Comparison of ENCODE assay signal across 8 mouse cellular contexts in genomic region chr2:71055300-71056114, GRCm38 (mm10). TPM values are rescaled to one million over a fixed set of nuclear protein-coding genes. Genes with fewer than 3 reads are reported as not detected.
DNase-seq lines count a peak whose midpoint lies in the region; ATAC-seq and TF ChIP-seq lines count a peak whose summit lies in the region.

Dcaf17 (plus strand) TSS chr2:71055328.
Mettl8 (minus strand) TSS chr2:71055583.

- dilution Hi-C loops in CH12.LX (cut with MboI; ENCODE audit: extremely low pct_ligation_motif_present, extremely low pct_unique_long_range_greater_than_20kb, low sequenced_read_pairs) = no loop called here

- peak in 1 of 2 experiments; percentile 60; a peak in 2 of 4 replicates for TF ChIP-seq CTCF in CH12.LX (conservative IDR thresholded peaks at IDR 0.05 in 1 of 2, IDR thresholded peaks at IDR 0.05 in 1 of 2; ENCODE audit: low read depth in 2 of 2, low read length in 2 of 2)

- H3K9me3 ChIP-seq in CH12.LX (replicated peaks; ENCODE audit: low read length) = peaks cover 5% of the 10 kb centered on the region
- H3K9me3 ChIP-seq in forebrain, embryonic 11.5 days (ENCODE audit: control insufficient read depth, low read length) = no peaks in the 10 kb centered on the region
- no peaks in the 10 kb centered on the region for H3K9me3 ChIP-seq in heart, embryonic 16.5 days (replicated peaks; ENCODE audit: control insufficient read depth, low read length)
- no peaks in the 10 kb centered on the region for H3K9me3 ChIP-seq in liver, embryonic 15.5 days (replicated peaks)
- H3K9me3 ChIP-seq in neural tube, embryonic 12.5 days = no peaks in the 10 kb centered on the region

- H3K27me3 ChIP-seq in CH12.LX (replicated peaks) = no peaks in the 10 kb centered on the region
- no peaks in the 10 kb centered on the region for H3K27me3 ChIP-seq in forebrain, embryonic 11.5 days (ENCODE audit: control insufficient read depth, insufficient read depth, low read length)
- H3K27me3 ChIP-seq in heart, embryonic 16.5 days (ENCODE audit: control insufficient read depth, insufficient read depth, low read length) = no peaks in the 10 kb centered on the region
- H3K27me3 ChIP-seq in liver, embryonic 15.5 days = no peaks in the 10 kb centered on the region
- no peaks in the 10 kb centered on the region for H3K27me3 ChIP-seq in neural tube, embryonic 12.5 days (replicated peaks)

- H3K4me3 ChIP-seq in CH12.LX (replicated peaks in 1 of 3; ENCODE audit: low read depth in 2 of 3, low read length in 2 of 3, poor library complexity in 1 of 3) = peak within 1 kb of the TSS; percentile 70 to 96 (median 79)
- H3K4me3 ChIP-seq in forebrain, embryonic 11.5 days (ENCODE audit: low read depth, low read length) = peak within 1 kb of the TSS; percentile 76
- H3K4me3 ChIP-seq in heart, embryonic 16.5 days (ENCODE audit: low read length) = peak within 1 kb of the TSS; percentile 74
- H3K4me3 ChIP-seq in liver, embryonic 15.5 days (replicated peaks) = peak within 1 kb of the TSS; percentile 82
- peak within 1 kb of the TSS; percentile 77 for H3K4me3 ChIP-seq in neural tube, embryonic 12.5 days

- peaks cover 9 to 23% of the 10 kb centered on the region in 2 experiments for H3K4me1 ChIP-seq in CH12.LX (ENCODE audit: control insufficient read depth in 1 of 2, insufficient read depth in 2 of 2)
- 0 out of 2 replicates have a peak, but pooled peaks cover 4% of the 10 kb centered on the region for H3K4me1 ChIP-seq in forebrain, embryonic 11.5 days (replicated peaks; ENCODE audit: control insufficient read depth, insufficient read depth, low read length)
- H3K4me1 ChIP-seq in heart, embryonic 16.5 days (ENCODE audit: control insufficient read depth, insufficient read depth, low read length) = peaks cover 8% of the 10 kb centered on the region
- H3K4me1 ChIP-seq in liver, embryonic 15.5 days (replicated peaks) = peaks cover 24% of the 10 kb centered on the region
- H3K4me1 ChIP-seq in neural tube, embryonic 12.5 days = peaks cover 11% of the 10 kb centered on the region

- peaks cover 10 to 25% of the 10 kb centered on the region in 2 experiments for H3K36me3 ChIP-seq in CH12.LX (replicated peaks in 1 of 2; ENCODE audit: control insufficient read depth in 1 of 2, insufficient read depth in 1 of 2, low read length in 1 of 2)
- no peaks in the 10 kb centered on the region for H3K36me3 ChIP-seq in forebrain, embryonic 11.5 days (ENCODE audit: control insufficient read depth, insufficient read depth, low read length)
- peaks cover 6% of the 10 kb centered on the region for H3K36me3 ChIP-seq in heart, embryonic 16.5 days (ENCODE audit: control insufficient read depth, insufficient read depth)
- H3K36me3 ChIP-seq in liver, embryonic 15.5 days (replicated peaks) = peaks cover 10% of the 10 kb centered on the region; the same call in 1 of the 2 replicates
- H3K36me3 ChIP-seq in neural tube, embryonic 12.5 days = peaks cover 12% of the 10 kb centered on the region

- in situ Hi-C loops in CH12.LX (cut with MboI; ENCODE audit: low pct_ligation_motif_present, low pct_unique_long_range_greater_than_20kb, low sequenced_read_pairs) = no loop called here

- peak; percentile 40 for TF ChIP-seq RAD21 in CH12.LX (IDR thresholded peaks at IDR 0.05; ENCODE audit: low read depth, low read length)

- H3K27ac ChIP-seq in CH12.LX (ENCODE audit: insufficient read depth, low read depth) = peak within 1 kb of the TSS; percentile 77
- H3K27ac ChIP-seq in forebrain, embryonic 11.5 days (ENCODE audit: low read depth, low read length) = peak within 1 kb of the TSS; percentile 89
- peak within 1 kb of the TSS; percentile 91 for H3K27ac ChIP-seq in heart, embryonic 16.5 days (ENCODE audit: low read length)
- H3K27ac ChIP-seq in liver, embryonic 15.5 days (replicated peaks) = peak within 1 kb of the TSS; percentile 91
- peak within 1 kb of the TSS; percentile 92 for H3K27ac ChIP-seq in neural tube, embryonic 12.5 days

- DNase-seq in CH12.LX (ENCODE audit: extremely low read depth) = peak; percentile 97
- DNase-seq in c-Kit-positive CD71-positive TER-119-negative erythroid progenitor cells, embryonic 14.5 days (ENCODE audit: low read depth) = peak; percentile 98
- peak; percentile 96 for DNase-seq in forebrain, embryonic 11.5 days (ENCODE audit: low spot score)
- DNase-seq in kidney, postnatal 36 days = peak; percentile 95 to 98
- peak; percentile 96 for DNase-seq in telencephalon, adult 2 months (ENCODE audit: low read depth, low spot score)

- ATAC-seq in forebrain, embryonic 11.5 days (replicated peaks; ENCODE audit: low FRiP score) = peak; percentile 99
- ATAC-seq in heart, embryonic 16.5 days (replicated peaks; ENCODE audit: extremely low read depth, insufficient read depth, low FRiP score) = peak; percentile 98
- peak; percentile 97 for ATAC-seq in liver, embryonic 15.5 days (ENCODE audit: insufficient read depth)
- ATAC-seq in neural tube, embryonic 12.5 days (ENCODE audit: low FRiP score, low read depth) = peak; percentile 98

- H3K4me2 ChIP-seq in CH12.LX (ENCODE audit: insufficient read depth, low read depth, poor library complexity, severe bottlenecking) = peak within 1 kb of the TSS; percentile 88
- peak within 1 kb of the TSS; percentile 48 for H3K4me2 ChIP-seq in forebrain, embryonic 11.5 days (ENCODE audit: low read depth, low read length, severe bottlenecking)
- peak within 1 kb of the TSS; percentile 86 for H3K4me2 ChIP-seq in heart, embryonic 16.5 days (ENCODE audit: low read depth, low read length)
- H3K4me2 ChIP-seq in liver, embryonic 15.5 days = peak within 1 kb of the TSS; percentile 95
- H3K4me2 ChIP-seq in neural tube, embryonic 12.5 days (replicated peaks) = peak within 1 kb of the TSS; percentile 66

- TF ChIP-seq EP300 in CH12.LX (IDR thresholded peaks at IDR 0.05; ENCODE audit: low read length) = peak; percentile 4; the same call in 1 of the 2 replicates

- WGBS in forebrain, embryonic 11.5 days = under 1% methylated on average over 56 of the region's 57 CpGs
- under 1% methylated on average over 57 of the region's 57 CpGs for WGBS in heart, embryonic 16.5 days
- WGBS in liver, embryonic 15.5 days (ENCODE audit: insufficient replicate concordance) = under 1% methylated on average over 57 of the region's 57 CpGs
- WGBS in neural tube, embryonic 12.5 days = under 1% methylated on average over 57 of the region's 57 CpGs

- peak within 1 kb of the TSS; percentile 79 for H3K9ac ChIP-seq in CH12.LX (ENCODE audit: insufficient read depth, low read depth)
- peak within 1 kb of the TSS; percentile 87 for H3K9ac ChIP-seq in forebrain, embryonic 11.5 days (ENCODE audit: low read length)
- H3K9ac ChIP-seq in heart, embryonic 16.5 days (ENCODE audit: low read length) = peak within 1 kb of the TSS; percentile 95
- H3K9ac ChIP-seq in liver, embryonic 15.5 days = peak within 1 kb of the TSS; percentile 78
- H3K9ac ChIP-seq in neural tube, embryonic 12.5 days = peak within 1 kb of the TSS; percentile 86

- no peaks in the 10 kb centered on the region for H3K79me2 ChIP-seq in CH12.LX (replicated peaks; ENCODE audit: control insufficient read depth, extremely low read depth, insufficient read depth, poor library complexity, severe bottlenecking)

- peak; percentile 95 for TF ChIP-seq POLR2A in CH12.LX (IDR thresholded peaks at IDR 0.05; ENCODE audit: low read depth, low read length)

TF ChIP-seq in CH12.LX, 34 proteins besides CTCF, POLR2A, EP300 and RAD21 (continues in another document):
- TF ChIP-seq JUN (IDR thresholded peaks at IDR 0.05; ENCODE audit: insufficient read depth, low read depth, low read length) (no peak), NRF1 (IDR thresholded peaks at IDR 0.05; ENCODE audit: low read depth, low read length) (peak; percentile 96), MXI1 (IDR thresholded peaks at IDR 0.05; ENCODE audit: low read depth, low read length) (peak; percentile 81), ZC3H11A (IDR thresholded peaks at IDR 0.05; ENCODE audit: low read depth, low read length) (no peak), ZMIZ1 (IDR thresholded peaks at IDR 0.05; ENCODE audit: low read depth, low read length) (peak; percentile 79), RCOR1 (conservative IDR thresholded peaks at IDR 0.05; ENCODE audit: low read depth, low read length) (no peak), NELFE (IDR thresholded peaks at IDR 0.05; ENCODE audit: low read depth, low read length) (peak; percentile 92), SIN3A (IDR thresholded peaks at IDR 0.05; ENCODE audit: low read length) (peak; percentile 90), MEF2A (IDR thresholded peaks at IDR 0.05; ENCODE audit: borderline replicate concordance, low read depth, low read length) (peak; percentile 54), SMC3 (IDR thresholded peaks at IDR 0.05; ENCODE audit: low read depth, low read length) (peak; percentile 47), CHD1 (IDR thresholded peaks at IDR 0.05; ENCODE audit: low read depth, low read length) (no peak), GABPA (IDR thresholded peaks at IDR 0.05; ENCODE audit: insufficient replicate concordance, low read depth, low read length) (peak; percentile 50; the same call in 1 of the 2 replicates), TBP (conservative IDR thresholded peaks at IDR 0.05; ENCODE audit: low read depth, low read length) (peak; percentile 69), KAT2A (IDR thresholded peaks at IDR 0.05; ENCODE audit: insufficient replicate concordance, low read length) (peak; percentile 95), USF1 (IDR thresholded peaks at IDR 0.05; ENCODE audit: low read depth, low read length) (no peak), E2F4 (IDR thresholded peaks at IDR 0.05; ENCODE audit: insufficient replicate concordance, low read depth, low read length) (no peak)

RNA-seq across cellular contexts. Expression of gene Dcaf17, which starts in this region (rescaled TPM):
- total RNA-seq in CH12.LX (2012; rRNA removed) (13.6 and 15.6 TPM in 2 replicates), CH12.LX (2014; rRNA removed) (28.1 and 29.3 TPM in 2 replicates)
- 20.9 and 22.7 TPM in 2 replicates for polyA plus RNA-seq in CH12.LX (2012; ENCODE audit: insufficient read length, low read depth)
- 38.2 and 43.6 TPM in 2 replicates for polyA plus RNA-seq in forebrain, embryonic 11.5 days (2014; fragmentation: Nextera tagmentation; extraction: Ambion mirVana)
- 19.9 and 21.5 TPM in 2 replicates for polyA plus RNA-seq in heart, embryonic 16.5 days (2015; fragmentation: Nextera tagmentation; extraction: Ambion mirVana)
- polyA plus RNA-seq in liver, embryonic 15.5 days (2015; fragmentation: Nextera tagmentation; extraction: Ambion mirVana) = 14.7 and 16.2 TPM in 2 replicates
- 34.5 and 35.7 TPM in 2 replicates for polyA plus RNA-seq in neural tube, embryonic 12.5 days (2016; fragmentation: Nextera tagmentation; extraction: Ambion mirVana)

RNA-seq across cellular contexts. Expression of gene Mettl8, which starts in this region (rescaled TPM):
- 8.8 and 9.2 TPM in 2 replicates for total RNA-seq in CH12.LX (2012; rRNA removed)
- total RNA-seq in CH12.LX (2014; rRNA removed) = 7.8 and 10.4 TPM in 2 replicates
- 6.9 and 7.5 TPM in 2 replicates for polyA plus RNA-seq in CH12.LX (2012; ENCODE audit: insufficient read length, low read depth)
- polyA plus RNA-seq in forebrain, embryonic 11.5 days (2014; fragmentation: Nextera tagmentation; extraction: Ambion mirVana) = 19.8 and 24.3 TPM in 2 replicates
- polyA plus RNA-seq in heart, embryonic 16.5 days (2015; fragmentation: Nextera tagmentation; extraction: Ambion mirVana) = 10.1 and 15.1 TPM in 2 replicates
- polyA plus RNA-seq in liver, embryonic 15.5 days (2015; fragmentation: Nextera tagmentation; extraction: Ambion mirVana) = 7.6 and 8.5 TPM in 2 replicates
- polyA plus RNA-seq in neural tube, embryonic 12.5 days (2016; fragmentation: Nextera tagmentation; extraction: Ambion mirVana) = 22.1 and 26.3 TPM in 2 replicates

Comparison
In these comparisons a context has a peak if more than half of its experiments do, and no peak if none do; other contexts are left out.
1. Peak in every context shown above with its lines: DNase-seq, ATAC-seq, H3K4me3 ChIP-seq and H3K27ac ChIP-seq.